Mouse (Mus musculus): ENCODE results near the gene Snrpg. TPM values are rescaled to one million over a fixed set of nuclear protein-coding genes. Genes with fewer than 3 reads are reported as not detected.

Snrpg gene
- polyA plus RNA-seq (2015; fragmentation: Nextera tagmentation; extraction: Ambion mirVana): 427 and 445 TPM in 2 replicates

GRCm38 (mm10) chr6:86370764-86371339, at the start of gene Snrpg:
Gene Snrpg, plus strand, starts transcription at chr6:86371304.
- Histone ChIP-seq H3K9ac (ENCODE audit: low read length) (peak within 1 kb of the TSS; percentile 91), H3K4me3 (replicated peaks; ENCODE audit: low read length) (peak within 1 kb of the TSS; percentile 83), H3K4me1 (ENCODE audit: control insufficient read depth, insufficient read depth, low read length) (peaks cover 22% of the 10 kb centered on the region), H3K27me3 (ENCODE audit: control insufficient read depth, insufficient read depth, low read length) (no peaks in the 10 kb centered on the region), H3K27ac (ENCODE audit: low read length) (peak within 1 kb of the TSS; percentile 89), H3K9me3 (replicated peaks; ENCODE audit: control insufficient read depth, low read length) (no peaks in the 10 kb centered on the region), H3K4me2 (ENCODE audit: low read depth, low read length) (peak within 1 kb of the TSS; percentile 74), H3K36me3 (ENCODE audit: control insufficient read depth, insufficient read depth, low read length) (no peaks in the 10 kb centered on the region)
- no peak for ATAC-seq (ENCODE audit: insufficient read depth, low FRiP score)
- 13% methylated on average over 15 of the region's 15 CpGs for WGBS

DNA sequence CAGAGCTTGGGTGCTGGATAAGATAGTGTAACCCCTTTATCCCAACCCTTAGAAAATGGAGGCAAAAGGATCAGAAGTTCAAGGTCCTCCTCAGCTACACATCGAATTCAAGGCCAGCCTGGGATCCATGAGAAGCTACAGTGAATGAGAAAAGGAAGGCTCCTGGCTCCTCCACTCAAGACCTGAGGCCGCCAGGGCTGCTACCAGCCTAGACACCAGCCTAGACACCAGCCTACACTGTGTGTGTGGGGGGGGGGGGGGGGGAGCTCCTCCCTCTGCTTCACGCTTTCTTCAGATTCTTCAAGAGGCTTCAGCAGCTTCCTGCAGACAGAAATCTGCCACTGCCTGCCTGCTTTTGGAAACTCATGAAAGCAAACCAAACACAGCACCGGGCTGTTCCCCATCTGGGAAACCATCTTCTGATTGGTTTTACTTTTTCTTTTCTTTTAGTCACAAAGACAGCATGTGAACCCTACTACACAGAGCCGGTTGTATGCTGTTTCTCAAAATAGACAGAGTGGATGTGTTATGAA, 49.0 kb upstream of the Snrpg start:
- no peaks in the 10 kb centered on the region for H3K4me1 ChIP-seq (ENCODE audit: control insufficient read depth, insufficient read depth, low read length)
- no peak for ATAC-seq (ENCODE audit: insufficient read depth, low FRiP score)
- H3K4me2 ChIP-seq (ENCODE audit: low read depth, low read length): no peak overlapping the region
- H3K9me3 ChIP-seq (replicated peaks; ENCODE audit: control insufficient read depth, low read length): no peaks in the 10 kb centered on the region
- no peak overlapping the region for H3K4me3 ChIP-seq (replicated peaks; ENCODE audit: low read length)
- no peak overlapping the region for H3K27ac ChIP-seq (ENCODE audit: low read length)
- no peaks in the 10 kb centered on the region for H3K36me3 ChIP-seq (ENCODE audit: control insufficient read depth, insufficient read depth, low read length)
- no peak overlapping the region for H3K9ac ChIP-seq (ENCODE audit: low read length)
- 78% methylated on average over 5 of the region's 5 CpGs for WGBS
- H3K27me3 ChIP-seq (ENCODE audit: control insufficient read depth, insufficient read depth, low read length): no peaks in the 10 kb centered on the region

DNA sequence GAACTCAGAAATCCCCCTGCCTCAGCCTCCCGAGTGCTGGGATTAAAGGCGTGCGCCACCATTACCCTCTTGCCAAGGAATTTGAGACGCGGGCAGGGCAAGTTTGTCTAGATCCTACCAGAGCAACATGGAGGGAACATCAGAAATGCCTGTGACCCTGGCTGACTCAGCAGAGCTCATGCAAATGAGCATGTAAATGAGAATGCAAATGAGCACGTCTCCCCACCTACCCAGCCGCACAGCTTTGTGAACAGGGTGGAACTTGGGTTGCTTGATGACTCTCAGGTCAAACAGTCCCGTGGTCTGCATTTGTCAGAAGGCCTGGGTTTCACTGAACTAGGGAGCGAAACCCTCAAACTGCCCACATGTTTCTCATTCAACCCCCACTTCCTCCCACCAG, 48.1 kb upstream of the Snrpg start:
- Histone ChIP-seq H3K27ac (ENCODE audit: low read length) (no peak overlapping the region), H3K4me2 (ENCODE audit: low read depth, low read length) (no peak overlapping the region), H3K27me3 (ENCODE audit: control insufficient read depth, insufficient read depth, low read length) (no peaks in the 10 kb centered on the region), H3K4me3 (replicated peaks; ENCODE audit: low read length) (no peak overlapping the region), H3K4me1 (ENCODE audit: control insufficient read depth, insufficient read depth, low read length) (no peaks in the 10 kb centered on the region), H3K9me3 (replicated peaks; ENCODE audit: control insufficient read depth, low read length) (no peaks in the 10 kb centered on the region), H3K9ac (ENCODE audit: low read length) (no peak overlapping the region), H3K36me3 (ENCODE audit: control insufficient read depth, insufficient read depth, low read length) (no peaks in the 10 kb centered on the region)
- no peak for ATAC-seq (ENCODE audit: insufficient read depth, low FRiP score)
- WGBS: 91% methylated on average over 9 of the region's 9 CpGs

GRCm38 (mm10) chr6:86324400-86324799, 46.7 kb upstream of the Snrpg start:
- H3K9ac ChIP-seq (ENCODE audit: low read length): no peak overlapping the region
- H3K27me3 ChIP-seq (ENCODE audit: control insufficient read depth, insufficient read depth, low read length): no peaks in the 10 kb centered on the region
- no peaks in the 10 kb centered on the region for H3K4me1 ChIP-seq (ENCODE audit: control insufficient read depth, insufficient read depth, low read length)
- H3K4me2 ChIP-seq (ENCODE audit: low read depth, low read length): no peak overlapping the region
- H3K4me3 ChIP-seq (replicated peaks; ENCODE audit: low read length): no peak overlapping the region
- no peak for ATAC-seq (ENCODE audit: insufficient read depth, low FRiP score)
- WGBS: 75% methylated on average over 3 of the region's 3 CpGs
- H3K27ac ChIP-seq (ENCODE audit: low read length): no peak overlapping the region
- no peaks in the 10 kb centered on the region for H3K36me3 ChIP-seq (ENCODE audit: control insufficient read depth, insufficient read depth, low read length)
- H3K9me3 ChIP-seq (replicated peaks; ENCODE audit: control insufficient read depth, low read length): no peaks in the 10 kb centered on the region

GRCm38 (mm10) chr6:86325646-86326045, 45.5 kb upstream of the Snrpg start:
- no peak overlapping the region for H3K4me3 ChIP-seq (replicated peaks; ENCODE audit: low read length)
- H3K4me2 ChIP-seq (ENCODE audit: low read depth, low read length): no peak overlapping the region
- H3K9ac ChIP-seq (ENCODE audit: low read length): no peak overlapping the region
- 82% methylated on average over 5 of the region's 5 CpGs for WGBS
- no peaks in the 10 kb centered on the region for H3K4me1 ChIP-seq (ENCODE audit: control insufficient read depth, insufficient read depth, low read length)
- H3K27me3 ChIP-seq (ENCODE audit: control insufficient read depth, insufficient read depth, low read length): no peaks in the 10 kb centered on the region
- ATAC-seq (ENCODE audit: insufficient read depth, low FRiP score): no peak
- H3K9me3 ChIP-seq (replicated peaks; ENCODE audit: control insufficient read depth, low read length): no peaks in the 10 kb centered on the region
- H3K36me3 ChIP-seq (ENCODE audit: control insufficient read depth, insufficient read depth, low read length): no peaks in the 10 kb centered on the region
- H3K27ac ChIP-seq (ENCODE audit: low read length): no peak overlapping the region

DNA sequence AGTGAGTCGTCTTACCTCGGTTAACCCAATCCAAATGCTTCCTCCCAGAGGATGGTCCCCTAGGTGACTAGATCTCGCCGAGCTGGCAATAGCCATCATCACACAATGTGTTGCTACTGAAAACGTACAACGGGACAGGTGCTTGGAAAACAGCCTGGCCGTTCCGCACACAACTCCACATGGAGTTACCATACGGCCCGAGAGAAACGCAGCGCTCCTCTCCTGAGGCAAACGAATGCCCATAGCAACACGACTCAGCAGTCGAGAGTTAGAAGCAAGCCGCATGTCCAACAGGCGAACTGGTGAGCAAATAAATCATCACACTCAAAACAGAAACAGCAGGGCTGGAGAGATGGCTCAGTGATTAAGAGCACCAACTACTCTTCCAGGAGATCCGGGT, 44.2 kb upstream of the Snrpg start:
- H3K9ac ChIP-seq (ENCODE audit: low read length): no peak overlapping the region
- 87% methylated on average over 18 of the region's 18 CpGs for WGBS
- no peak overlapping the region for H3K4me3 ChIP-seq (replicated peaks; ENCODE audit: low read length)
- H3K4me2 ChIP-seq (ENCODE audit: low read depth, low read length): no peak overlapping the region
- no peaks in the 10 kb centered on the region for H3K4me1 ChIP-seq (ENCODE audit: control insufficient read depth, insufficient read depth, low read length)
- no peak overlapping the region for H3K27ac ChIP-seq (ENCODE audit: low read length)
- H3K27me3 ChIP-seq (ENCODE audit: control insufficient read depth, insufficient read depth, low read length): no peaks in the 10 kb centered on the region
- no peaks in the 10 kb centered on the region for H3K36me3 ChIP-seq (ENCODE audit: control insufficient read depth, insufficient read depth, low read length)
- H3K9me3 ChIP-seq (replicated peaks; ENCODE audit: control insufficient read depth, low read length): no peaks in the 10 kb centered on the region
- no peak for ATAC-seq (ENCODE audit: insufficient read depth, low FRiP score)

- H3K36me3 ChIP-seq (ENCODE audit: control insufficient read depth, insufficient read depth, low read length): no peaks in the 10 kb centered on the region
- no peak overlapping the region for H3K9ac ChIP-seq (ENCODE audit: low read length)
- no peak overlapping the region for H3K4me3 ChIP-seq (replicated peaks; ENCODE audit: low read length)
- H3K9me3 ChIP-seq (replicated peaks; ENCODE audit: control insufficient read depth, low read length): no peaks in the 10 kb centered on the region
- H3K27me3 ChIP-seq (ENCODE audit: control insufficient read depth, insufficient read depth, low read length): no peaks in the 10 kb centered on the region
- no peak overlapping the region for H3K27ac ChIP-seq (ENCODE audit: low read length)
- no peak overlapping the region for H3K4me2 ChIP-seq (ENCODE audit: low read depth, low read length)
- no peak for ATAC-seq (ENCODE audit: insufficient read depth, low FRiP score)
- no peaks in the 10 kb centered on the region for H3K4me1 ChIP-seq (ENCODE audit: control insufficient read depth, insufficient read depth, low read length)
- WGBS: 67% methylated on average over 3 of the region's 3 CpGs
These were observed 42.7 kb upstream of the Snrpg start for GRCm38 (mm10) chr6:86328369-86328768.

- WGBS: 94% methylated on average over 6 of the region's 6 CpGs
- Histone ChIP-seq H3K4me3 (replicated peaks; ENCODE audit: low read length) (no peak overlapping the region), H3K4me1 (ENCODE audit: control insufficient read depth, insufficient read depth, low read length) (no peaks in the 10 kb centered on the region), H3K27me3 (ENCODE audit: control insufficient read depth, insufficient read depth, low read length) (no peaks in the 10 kb centered on the region), H3K36me3 (ENCODE audit: control insufficient read depth, insufficient read depth, low read length) (no peaks in the 10 kb centered on the region), H3K9ac (ENCODE audit: low read length) (no peak overlapping the region), H3K27ac (ENCODE audit: low read length) (no peak overlapping the region), H3K9me3 (replicated peaks; ENCODE audit: control insufficient read depth, low read length) (no peaks in the 10 kb centered on the region), H3K4me2 (ENCODE audit: low read depth, low read length) (no peak overlapping the region)
- no peak for ATAC-seq (ENCODE audit: insufficient read depth, low FRiP score)
These were observed 41.2 kb upstream of the Snrpg start for GRCm38 (mm10) chr6:86329943-86330342.

GRCm38 (mm10) chr6:86335121-86335849, 35.8 kb upstream of the Snrpg start:
- Histone ChIP-seq H3K27ac (ENCODE audit: low read length) (no peak overlapping the region), H3K4me2 (ENCODE audit: low read depth, low read length) (no peak overlapping the region), H3K27me3 (ENCODE audit: control insufficient read depth, insufficient read depth, low read length) (no peaks in the 10 kb centered on the region), H3K4me1 (ENCODE audit: control insufficient read depth, insufficient read depth, low read length) (no peaks in the 10 kb centered on the region), H3K4me3 (replicated peaks; ENCODE audit: low read length) (no peak overlapping the region), H3K9ac (ENCODE audit: low read length) (no peak overlapping the region), H3K36me3 (ENCODE audit: control insufficient read depth, insufficient read depth, low read length) (no peaks in the 10 kb centered on the region), H3K9me3 (replicated peaks; ENCODE audit: control insufficient read depth, low read length) (no peaks in the 10 kb centered on the region)
- no peak for ATAC-seq (ENCODE audit: insufficient read depth, low FRiP score)
- WGBS: 74% methylated on average over 11 of the region's 11 CpGs
